Mouse (Mus musculus) intestine, embryonic 16.5 days (tissue): ENCODE measurements around the gene Dnah2. TPM values are rescaled to one million over a fixed set of nuclear protein-coding genes. Genes with fewer than 3 reads are reported as not detected.

Experiments
- ATAC-seq: fragments of 200-750 bp; cut with Nextera tagmentation; 2 replicates; pipeline ENCODE4 v1.8.0; 2017; ENCODE audit warnings: moderate TSS enrichment, moderate library complexity
- H3K27ac ChIP-seq: fragments of 300-500 bp; sonication (generic); 2 replicates; pipeline ENCODE4 v1.5.1; 2014; ENCODE audit warnings: mild to moderate bottlenecking, low read length
- H3K27me3 ChIP-seq: fragments of 300-500 bp; sonication (generic); replicated peaks from 2 replicates; pipeline ENCODE4 v1.6.1; 2014; ENCODE audit warnings: low read length, control low read depth, mixed read lengths; ENCODE audit not compliant: control insufficient read depth, insufficient read depth
- H3K36me3 ChIP-seq: fragments of 300-500 bp; sonication (generic); 2 replicates; pipeline ENCODE4 v1.6.1; 2014; ENCODE audit warnings: low read length, control low read depth; ENCODE audit not compliant: control insufficient read depth, insufficient read depth
- H3K4me1 ChIP-seq: fragments of 300-500 bp; sonication (generic); 2 replicates; pipeline ENCODE4 v1.6.1; 2014; ENCODE audit warnings: low read length, control low read depth, mixed read lengths; ENCODE audit not compliant: control insufficient read depth, insufficient read depth
- H3K4me2 ChIP-seq: fragments of 300-500 bp; sonication (generic); 2 replicates; pipeline ENCODE4 v1.6.1; 2014; ENCODE audit warnings: low read depth, low read length, control low read depth
- H3K4me3 ChIP-seq: fragments of 300-500 bp; sonication (generic); 2 replicates; pipeline ENCODE4 v1.5.1; 2014; ENCODE audit warnings: mild to moderate bottlenecking, low read length
- H3K9ac ChIP-seq: fragments of 300-500 bp; sonication (generic); 2 replicates; pipeline ENCODE4 v1.6.1; 2014; ENCODE audit warnings: low read depth, low read length
- H3K9me3 ChIP-seq: fragments of 300-500 bp; sonication (generic); 2 replicates; pipeline ENCODE4 v1.6.1; 2016; ENCODE audit warnings: low read length, control low read depth; ENCODE audit not compliant: control insufficient read depth
- WGBS: fragments of 180-500 bp; shearing (Covaris S2); extraction: QIAGEN DNeasy Blood & Tissue Kit; methylation state at CpG from one replicate; pipeline ENCODE4 v1.1.7; 2014; 5-methylcytosine and 5-hydroxymethylcytosine counted together
- polyA plus RNA-seq: library from polyadenylated mRNA; unstranded; fragments of >200 nt; fragmentation: Nextera tagmentation; extraction: Ambion mirVana; gene quantifications from 2 replicates; pipeline ENCODE4 v1.2.1, GENCODE M21; 2015

Gene Dnah2
- polyA plus RNA-seq, 1 experiment from 2014 or later = 0.93 TPM

DNA sequence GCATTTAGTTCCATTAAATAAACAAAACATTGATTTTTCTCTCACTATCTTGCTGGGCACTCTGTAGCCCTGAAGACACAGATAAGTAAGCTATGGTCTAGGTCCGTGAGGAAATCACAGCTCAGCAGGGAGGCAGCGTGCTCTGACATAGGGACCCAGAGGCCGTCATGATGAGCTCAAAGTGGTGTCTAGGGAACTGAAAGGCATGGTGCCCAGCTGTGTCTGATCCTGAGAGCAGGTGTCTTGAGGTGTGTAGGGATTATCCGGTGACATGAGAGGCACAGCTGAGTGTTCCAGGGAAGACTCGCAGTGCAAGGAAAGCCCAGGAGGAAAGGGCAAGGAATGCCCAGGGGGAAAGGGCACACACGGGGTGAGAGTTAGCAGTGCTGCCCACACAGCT lies 115.7 kb downstream of the Dnah2 start:
- no peak overlapping the region for H3K4me3 ChIP-seq
- no peak overlapping the region for H3K9ac ChIP-seq
- peaks cover 12% of the 10 kb centered on the region for H3K4me1 ChIP-seq
- H3K9me3 ChIP-seq = no peaks in the 10 kb centered on the region
- no peak overlapping the region for H3K4me2 ChIP-seq
- 63% methylated on average over 6 of the region's 6 CpGs for WGBS
- no peak overlapping the region for H3K27ac ChIP-seq
- ATAC-seq = no peak
- no peaks in the 10 kb centered on the region for H3K36me3 ChIP-seq
- H3K27me3 ChIP-seq = no peaks in the 10 kb centered on the region

DNA sequence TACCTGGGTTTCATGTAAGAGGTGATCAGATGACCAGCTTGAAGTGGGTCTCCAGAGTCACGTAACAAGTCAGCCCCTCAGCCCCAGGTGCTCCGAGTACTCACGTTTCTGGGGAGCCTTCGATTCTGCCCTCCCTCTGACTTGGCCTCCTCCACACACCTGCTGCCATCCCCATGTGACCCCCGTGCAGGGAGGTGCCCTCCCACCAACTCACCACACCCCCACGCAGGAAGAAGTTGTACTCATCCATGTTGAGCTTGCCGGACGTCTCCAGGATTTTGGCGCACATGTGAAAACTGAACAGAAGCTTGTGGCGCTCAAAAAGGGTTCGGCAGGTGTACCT lies 116.3 kb downstream of the Dnah2 start:
- H3K4me3 ChIP-seq = no peak overlapping the region
- no peaks in the 10 kb centered on the region for H3K9me3 ChIP-seq
- WGBS = 74% methylated on average over 11 of the region's 11 CpGs
- ATAC-seq = no peak
- no peak overlapping the region for H3K9ac ChIP-seq
- no peaks in the 10 kb centered on the region for H3K36me3 ChIP-seq
- no peaks in the 10 kb centered on the region for H3K27me3 ChIP-seq
- no peak overlapping the region for H3K27ac ChIP-seq
- H3K4me2 ChIP-seq = no peak overlapping the region
- H3K4me1 ChIP-seq = peaks cover 12% of the 10 kb centered on the region

DNA sequence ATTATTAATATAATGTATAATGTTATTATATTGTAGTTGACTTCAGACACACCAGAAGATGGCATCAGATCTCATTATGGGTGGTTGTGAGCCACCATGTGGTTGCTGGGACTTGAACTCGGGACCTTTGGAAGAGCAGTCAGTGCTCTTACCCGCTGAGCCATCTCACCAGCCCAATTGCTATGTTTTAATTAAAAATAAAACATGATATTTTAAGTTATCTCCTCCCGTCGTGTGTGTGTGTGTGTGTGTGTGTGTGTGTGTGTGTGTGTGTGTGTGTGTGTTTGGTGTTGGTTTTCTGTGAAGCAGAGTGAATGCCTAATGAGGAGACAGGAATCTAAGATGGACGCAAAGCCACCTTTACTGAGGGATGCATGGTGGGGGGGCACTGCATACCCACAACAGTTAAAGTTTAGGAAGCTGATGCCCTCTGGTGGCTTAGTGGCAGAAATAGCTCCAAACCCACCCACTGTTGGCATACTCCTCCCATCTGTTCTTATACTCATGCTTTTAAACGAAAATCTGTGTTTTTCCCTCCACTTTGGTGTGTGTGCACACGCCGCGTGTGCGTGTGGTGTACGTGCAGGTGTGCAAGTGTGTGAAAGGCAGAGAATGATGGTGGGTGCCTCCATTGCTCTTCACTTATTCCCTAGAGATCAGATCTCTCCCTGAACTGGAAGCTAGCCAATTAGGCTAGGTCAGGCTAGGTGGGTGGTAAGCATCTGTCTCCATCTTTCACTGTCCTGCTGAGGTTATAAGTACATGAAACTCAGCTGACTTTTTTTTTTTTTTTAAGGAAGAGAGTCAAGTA lies 116.9 kb downstream of the Dnah2 start:
- Histone ChIP-seq H3K27me3 (no peaks in the 10 kb centered on the region), H3K9me3 (no peaks in the 10 kb centered on the region), H3K36me3 (no peaks in the 10 kb centered on the region), H3K4me2 (no peak overlapping the region), H3K27ac (no peak overlapping the region), H3K9ac (no peak overlapping the region), H3K4me3 (no peak overlapping the region), H3K4me1 (peaks cover 12% of the 10 kb centered on the region)
- ATAC-seq = peak; percentile 66
- 27% methylated on average over 11 of the region's 11 CpGs for WGBS

DNA sequence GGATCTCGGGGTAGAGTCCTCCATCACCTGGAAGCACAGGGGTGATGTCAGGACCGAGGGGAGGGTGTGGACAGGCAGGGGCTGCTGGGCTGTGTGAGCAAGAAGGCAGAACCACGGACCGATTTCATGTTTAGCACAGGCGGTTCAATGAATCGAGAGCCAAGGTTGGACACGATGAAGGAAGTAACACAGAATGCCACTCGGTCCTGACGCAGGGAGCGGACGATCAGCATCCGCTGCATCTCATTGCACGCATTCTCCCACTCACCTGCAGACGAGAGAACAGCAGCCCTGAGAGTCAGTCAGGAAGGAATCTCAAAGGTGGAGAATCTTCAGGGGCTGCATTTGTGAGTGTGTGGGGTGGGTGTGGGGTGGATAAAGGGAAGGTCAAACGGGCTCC lies 118.3 kb downstream of the Dnah2 start:
- WGBS = 91% methylated on average over 15 of the region's 15 CpGs
- Histone ChIP-seq H3K36me3 (no peaks in the 10 kb centered on the region), H3K9ac (no peak overlapping the region), H3K27ac (no peak overlapping the region), H3K4me1 (peaks cover 12% of the 10 kb centered on the region), H3K4me3 (no peak overlapping the region), H3K27me3 (no peaks in the 10 kb centered on the region), H3K9me3 (no peaks in the 10 kb centered on the region), H3K4me2 (no peak overlapping the region)
- no peak for ATAC-seq

DNA sequence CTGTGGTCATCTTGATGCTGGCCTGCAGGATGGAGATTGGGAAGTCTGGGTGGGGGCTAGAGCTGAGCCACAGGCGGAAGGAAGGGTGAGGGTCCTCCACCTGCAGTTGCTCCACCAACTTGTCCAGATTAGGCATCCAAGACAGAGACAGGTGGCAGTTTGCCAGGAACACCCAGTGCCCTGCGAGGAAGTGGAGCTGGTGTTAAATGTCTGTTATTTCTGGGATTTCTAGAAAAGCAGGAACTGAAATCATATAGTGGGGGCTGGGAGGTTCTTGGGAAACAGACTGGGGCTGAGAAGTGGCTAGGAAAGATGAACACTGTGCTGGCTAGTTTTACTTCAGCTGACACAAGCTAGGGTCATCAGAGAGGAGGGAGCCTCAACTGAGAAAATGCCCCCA lies 119.6 kb downstream of the Dnah2 start:
- H3K4me1 ChIP-seq = peaks cover 12% of the 10 kb centered on the region
- WGBS = 34% methylated on average over 2 of the region's 2 CpGs
- ATAC-seq = no peak
- no peak overlapping the region for H3K27ac ChIP-seq
- H3K9me3 ChIP-seq = no peaks in the 10 kb centered on the region
- no peaks in the 10 kb centered on the region for H3K36me3 ChIP-seq
- no peak overlapping the region for H3K9ac ChIP-seq
- no peak overlapping the region for H3K4me3 ChIP-seq
- H3K4me2 ChIP-seq = no peak overlapping the region
- H3K27me3 ChIP-seq = no peaks in the 10 kb centered on the region

DNA sequence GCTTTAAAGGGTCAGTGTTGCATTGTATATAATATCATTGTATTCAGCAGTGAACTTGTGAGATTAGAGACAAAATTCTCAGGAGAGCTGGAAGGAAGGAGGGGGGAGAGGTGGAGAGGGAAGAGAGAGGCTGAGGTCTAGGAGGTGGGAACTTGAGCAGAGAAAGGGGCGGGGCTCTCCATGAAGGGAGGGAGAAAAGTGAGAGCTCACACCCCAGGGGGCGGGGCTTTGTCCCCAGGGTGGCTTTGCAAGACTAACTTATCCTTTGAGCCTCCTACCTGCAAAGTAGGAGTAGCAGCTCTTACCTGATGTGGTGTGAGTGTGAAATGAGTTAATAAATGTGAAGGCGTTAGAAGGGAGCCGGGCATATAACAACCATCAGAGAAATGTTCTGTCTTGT lies 120.2 kb downstream of the Dnah2 start:
- H3K27me3 ChIP-seq = no peaks in the 10 kb centered on the region
- H3K4me3 ChIP-seq = no peak overlapping the region
- ATAC-seq = peak; percentile 51
- H3K36me3 ChIP-seq = no peaks in the 10 kb centered on the region
- no peaks in the 10 kb centered on the region for H3K9me3 ChIP-seq
- H3K4me1 ChIP-seq = peaks cover 15% of the 10 kb centered on the region
- H3K4me2 ChIP-seq = no peak overlapping the region
- no peak overlapping the region for H3K27ac ChIP-seq
- no peak overlapping the region for H3K9ac ChIP-seq
- WGBS = 14% methylated on average over 4 of the region's 4 CpGs

DNA sequence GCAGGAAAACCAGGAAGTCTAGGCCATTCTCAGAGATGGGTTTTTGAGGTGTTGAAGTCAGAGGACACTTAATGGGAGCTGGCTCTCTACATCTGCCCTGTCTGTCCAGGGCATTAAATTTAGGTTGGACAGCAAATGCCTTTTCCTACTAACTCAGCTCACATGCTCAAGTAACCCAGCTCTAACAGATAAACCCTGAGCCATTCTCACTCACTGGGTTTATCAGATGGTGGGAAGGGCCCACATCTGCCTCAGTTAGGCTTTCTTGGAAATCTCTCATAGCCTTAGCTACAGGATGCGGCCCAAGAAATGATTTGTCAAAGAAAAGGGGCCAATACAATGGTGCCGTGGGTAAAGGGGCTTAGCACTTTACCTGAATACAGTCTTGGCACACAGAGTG lies 122.7 kb downstream of the Dnah2 start:
- 80% methylated on average over 2 of the region's 2 CpGs for WGBS
- no peaks in the 10 kb centered on the region for H3K36me3 ChIP-seq
- no peak overlapping the region for H3K4me2 ChIP-seq
- no peak overlapping the region for H3K9ac ChIP-seq
- peaks cover 13% of the 10 kb centered on the region for H3K4me1 ChIP-seq
- no peak for ATAC-seq
- H3K9me3 ChIP-seq = no peaks in the 10 kb centered on the region
- no peak overlapping the region for H3K27ac ChIP-seq
- no peak overlapping the region for H3K4me3 ChIP-seq
- H3K27me3 ChIP-seq = peaks cover 4% of the 10 kb centered on the region; the same call in 1 of the 2 replicates

DNA sequence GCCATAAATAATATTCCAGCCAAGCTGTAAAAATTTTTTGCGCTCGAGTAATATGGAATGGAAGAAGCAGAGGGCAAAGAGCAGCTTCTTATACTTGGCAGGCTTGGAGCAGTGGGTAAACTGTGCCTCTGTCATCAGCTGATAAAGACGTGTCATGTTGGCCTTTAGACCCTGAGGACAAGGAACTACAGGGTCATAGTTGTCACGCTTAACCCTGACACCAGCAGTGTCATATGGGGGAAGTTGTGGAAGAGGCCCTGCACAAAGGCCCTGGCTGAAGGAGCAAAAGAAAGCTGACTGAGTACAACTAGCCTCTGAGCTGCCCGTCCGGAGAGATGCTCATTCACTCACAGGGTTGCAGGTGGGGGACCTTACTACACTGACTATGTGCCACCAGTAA lies 125.0 kb downstream of the Dnah2 start:
- Histone ChIP-seq H3K4me3 (no peak overlapping the region), H3K4me2 (0 out of 2 replicates have a peak overlapping the region, but pooled peaks have one; percentile 18), H3K27ac (peak overlapping the region; percentile 43), H3K9me3 (no peaks in the 10 kb centered on the region), H3K4me1 (peaks cover 13% of the 10 kb centered on the region), H3K36me3 (no peaks in the 10 kb centered on the region), H3K9ac (0 out of 2 replicates have a peak overlapping the region, but pooled peaks have one; percentile 11), H3K27me3 (peaks cover 6% of the 10 kb centered on the region; the same call in 1 of the 2 replicates)
- 50% methylated on average over 6 of the region's 6 CpGs for WGBS
- ATAC-seq = peak; percentile 56

DNA sequence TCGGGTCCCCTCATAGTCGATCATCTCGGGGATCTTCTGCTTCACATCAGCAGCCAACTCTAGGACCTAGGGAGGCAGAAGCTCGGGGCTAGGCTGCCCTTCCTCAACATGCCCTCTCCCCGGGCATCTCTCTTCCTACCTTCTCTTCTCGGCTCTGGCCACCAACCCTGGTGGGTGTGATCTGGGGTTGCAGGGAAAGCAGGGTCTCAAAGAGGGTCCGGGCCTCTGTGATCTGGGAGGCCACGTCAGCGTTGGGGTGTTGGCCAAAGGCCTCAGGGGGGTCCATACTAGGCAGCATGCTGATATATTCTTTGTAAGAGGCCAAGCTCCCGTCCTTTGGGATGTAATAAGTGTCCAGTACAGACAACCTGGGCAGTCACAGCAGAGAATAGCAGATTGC lies 126.1 kb downstream of the Dnah2 start:
- H3K9me3 ChIP-seq = no peaks in the 10 kb centered on the region
- ATAC-seq = no peak
- peaks cover 12% of the 10 kb centered on the region; the same call in 1 of the 2 replicates for H3K4me1 ChIP-seq
- 92% methylated on average over 10 of the region's 10 CpGs for WGBS
- H3K36me3 ChIP-seq = no peaks in the 10 kb centered on the region
- H3K4me3 ChIP-seq = no peak overlapping the region
- H3K27ac ChIP-seq = no peak overlapping the region
- 0 out of 2 replicates have a peak overlapping the region, but pooled peaks have one; percentile 21 for H3K4me2 ChIP-seq
- H3K9ac ChIP-seq = no peak overlapping the region
- peaks cover 6% of the 10 kb centered on the region; the same call in 1 of the 2 replicates for H3K27me3 ChIP-seq
